Mouse (Mus musculus) cerebellum, adult 2 months (tissue): ENCODE results near the gene Pih1d1.

ENCODE experiments used
- CTCF ChIP-seq: fragments of 200-500 bp; IDR thresholded peaks from 2 replicates; pipeline ENCODE4 v1.5.1; 2011; ENCODE audit warnings: low read depth, mild to moderate bottlenecking, control low read depth, low read length, moderate library complexity, borderline replicate concordance; ENCODE audit not compliant: insufficient read depth
- POLR2A ChIP-seq: fragments of 200-500 bp; IDR thresholded peaks from 2 replicates; pipeline ENCODE4 v1.6.1; 2011; ENCODE audit warnings: low read length, control low read depth, borderline replicate concordance; ENCODE audit not compliant: insufficient read depth

GRCm38 (mm10) chr7:45121966-45122365 lies 32.1 kb upstream of the Pih1d1 start:
- TF ChIP-seq POLR2A = no peak
- TF ChIP-seq CTCF = no peak
